Mouse (Mus musculus) mesoderm, embryonic 11.5 days (tissue): ENCODE results near the gene Hexim1.

ENCODE experiments used
- DNase-seq: peaks from one replicate; pipeline ENCODE4 v3.0.0-alpha.2; 2012; ENCODE audit warnings: low read depth, low spot score

Gene Hexim1

DNA sequence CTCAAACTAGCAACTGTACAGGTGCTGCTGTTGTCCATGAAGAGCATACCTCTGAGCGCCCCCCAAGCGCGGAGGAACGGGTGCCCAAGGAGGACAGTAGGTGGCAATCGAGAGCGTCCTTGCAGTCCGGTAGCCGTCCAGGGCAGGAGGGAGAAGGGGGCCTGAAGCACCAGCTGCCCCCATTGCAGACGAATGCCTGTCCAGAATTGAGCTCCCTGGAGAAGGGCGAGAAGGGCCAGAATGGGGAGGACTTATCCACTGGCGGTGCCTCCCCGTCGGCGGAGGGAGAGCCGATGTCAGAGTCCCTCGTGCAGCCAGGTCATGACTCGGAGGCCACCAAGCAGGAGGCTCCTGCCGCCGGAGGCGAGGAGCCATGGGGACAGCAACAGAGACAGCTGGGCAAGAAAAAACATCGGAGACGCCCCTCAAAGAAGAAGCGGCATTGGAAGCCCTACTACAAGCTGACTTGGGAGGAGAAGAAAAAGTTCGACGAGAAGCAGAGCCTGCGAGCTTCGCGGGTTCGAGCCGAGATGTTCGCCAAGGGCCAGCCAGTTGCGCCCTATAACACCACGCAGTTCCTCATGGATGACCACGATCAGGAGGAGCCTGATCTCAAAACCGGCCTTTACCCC lies 1.0 kb downstream of the Hexim1 start:
- DNase-seq: peak; percentile 69

DNA sequence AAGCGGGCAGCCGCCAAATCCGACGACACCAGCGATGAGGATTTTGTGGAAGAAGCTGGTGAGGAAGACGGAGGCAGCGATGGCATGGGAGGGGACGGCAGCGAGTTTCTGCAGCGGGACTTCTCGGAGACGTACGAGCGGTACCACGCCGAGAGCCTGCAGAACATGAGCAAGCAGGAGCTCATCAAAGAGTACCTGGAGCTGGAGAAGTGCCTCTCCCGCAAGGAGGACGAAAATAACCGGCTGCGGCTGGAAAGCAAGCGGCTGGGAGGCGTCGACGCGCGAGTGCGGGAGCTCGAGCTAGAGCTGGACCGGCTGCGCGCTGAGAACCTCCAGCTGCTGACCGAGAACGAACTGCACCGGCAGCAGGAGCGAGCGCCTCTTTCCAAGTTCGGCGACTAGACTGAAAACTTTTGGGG lies 1.6 kb downstream of the Hexim1 start:
- DNase-seq: peak; percentile 54

GRCm38 (mm10) chr11:103118866-103119265 lies 2.8 kb downstream of the Hexim1 start:
- no peak for DNase-seq

GRCm38 (mm10) chr11:103119609-103120008 lies 3.6 kb downstream of the Hexim1 start:
- no peak for DNase-seq

GRCm38 (mm10) chr11:103120315-103120714 lies 4.3 kb downstream of the Hexim1 start:
- DNase-seq: no peak

DNA sequence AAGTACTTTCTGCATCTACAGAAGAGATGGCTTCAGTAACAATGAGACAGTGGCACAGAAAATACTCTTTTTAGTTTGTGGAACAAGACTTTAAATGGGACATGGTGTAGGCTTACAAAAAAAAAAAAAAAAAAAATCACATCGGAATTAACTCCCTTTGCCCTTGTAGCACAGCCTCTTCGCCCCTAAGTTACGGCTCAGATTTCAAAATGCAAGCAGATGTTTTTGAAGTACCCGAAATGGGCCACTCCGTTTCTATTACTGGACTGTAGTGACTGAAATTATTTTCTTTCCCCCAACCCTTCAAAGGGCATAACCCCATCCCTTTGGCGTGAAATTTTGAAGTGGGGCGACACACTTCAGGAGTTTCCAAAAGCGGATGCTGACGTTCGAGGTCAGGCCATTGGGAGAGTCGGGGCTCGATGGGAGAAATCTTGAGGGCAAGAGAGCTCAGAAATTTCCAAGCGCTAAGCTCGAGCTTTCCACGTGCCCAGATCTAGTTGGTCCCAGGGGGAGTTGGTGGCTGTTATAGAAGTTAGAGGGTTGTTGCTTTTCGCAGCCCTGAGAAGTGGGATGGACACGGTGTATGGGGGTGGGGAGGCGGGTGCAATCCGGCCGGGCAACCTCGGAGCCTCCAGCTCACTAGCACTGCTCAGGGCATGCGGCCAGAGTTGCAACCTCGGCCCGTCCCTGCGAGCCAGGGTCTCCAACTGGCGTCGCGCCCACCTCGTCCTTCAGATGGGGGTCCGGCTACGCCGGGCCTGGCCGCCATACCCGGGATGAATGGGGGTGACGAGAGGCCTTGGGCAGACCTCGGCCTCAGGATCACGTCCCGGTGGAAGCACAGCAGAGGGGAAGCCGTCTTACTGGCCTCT lies 15.9 kb downstream of the Hexim1 start, which contains the start of gene Hexim2:
Gene Hexim2, plus strand, starts transcription at position 729 of the 875 bp plus-strand sequence.
- peak; percentile 47 for DNase-seq

GRCm38 (mm10) chr11:103132576-103133455 lies 16.8 kb downstream of the Hexim1 start:
- peak; percentile 100 for DNase-seq

DNA sequence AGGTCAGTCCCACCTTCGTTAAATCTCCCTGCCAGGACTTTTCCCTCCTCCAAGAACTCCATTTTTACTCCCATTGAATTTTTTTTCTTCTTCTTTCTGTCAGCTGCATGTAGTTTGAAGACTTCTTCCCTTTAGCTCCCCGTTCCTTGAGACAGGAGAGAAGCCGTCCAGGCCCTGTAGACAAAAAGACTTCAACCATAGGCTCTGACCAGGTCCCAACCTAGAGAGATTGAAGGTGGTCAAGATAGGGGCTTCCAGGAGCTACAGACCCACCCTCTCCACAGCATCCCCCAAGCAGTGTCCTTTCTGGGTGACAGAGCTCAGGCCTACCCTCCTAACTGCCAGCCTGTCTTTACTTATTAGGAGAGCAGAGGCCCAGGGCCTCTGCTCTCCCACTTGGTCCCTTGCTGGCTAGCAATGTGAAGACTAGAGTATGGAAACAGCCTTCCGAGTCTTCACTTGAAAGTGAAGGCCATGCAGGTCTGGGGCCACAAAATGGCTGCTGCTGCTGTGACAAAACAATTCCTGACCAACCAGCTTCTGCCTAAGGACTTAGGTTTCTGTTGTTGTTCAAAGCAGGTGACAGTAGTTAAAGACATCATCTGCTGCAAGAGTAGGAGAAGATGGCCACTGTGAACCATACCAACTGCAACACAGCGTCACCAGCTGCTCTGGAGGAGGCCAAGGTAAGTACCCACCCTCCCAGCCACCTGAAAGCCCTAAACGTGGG lies 17.6 kb downstream of the Hexim1 start:
- DNase-seq: no peak

DNA sequence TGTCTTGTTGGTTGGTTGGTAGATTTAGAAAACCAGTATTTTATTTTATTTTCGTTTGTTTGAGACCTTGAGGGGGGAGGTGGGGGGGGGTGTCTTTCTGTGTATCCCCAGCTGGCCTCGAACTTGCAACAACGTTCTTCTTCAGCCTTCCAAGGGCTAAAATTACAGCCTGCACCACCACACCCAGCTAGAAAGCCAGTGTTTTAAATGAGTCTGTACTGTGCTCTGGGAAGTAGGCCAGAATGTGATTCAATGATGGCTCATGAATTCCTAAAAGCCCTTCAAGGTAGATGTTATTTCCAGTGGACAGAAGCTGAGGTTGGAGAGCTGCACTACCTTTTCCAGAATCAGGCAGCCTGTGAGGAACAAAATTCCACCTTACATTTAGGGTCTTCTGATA lies 18.2 kb downstream of the Hexim1 start:
- DNase-seq: no peak

DNA sequence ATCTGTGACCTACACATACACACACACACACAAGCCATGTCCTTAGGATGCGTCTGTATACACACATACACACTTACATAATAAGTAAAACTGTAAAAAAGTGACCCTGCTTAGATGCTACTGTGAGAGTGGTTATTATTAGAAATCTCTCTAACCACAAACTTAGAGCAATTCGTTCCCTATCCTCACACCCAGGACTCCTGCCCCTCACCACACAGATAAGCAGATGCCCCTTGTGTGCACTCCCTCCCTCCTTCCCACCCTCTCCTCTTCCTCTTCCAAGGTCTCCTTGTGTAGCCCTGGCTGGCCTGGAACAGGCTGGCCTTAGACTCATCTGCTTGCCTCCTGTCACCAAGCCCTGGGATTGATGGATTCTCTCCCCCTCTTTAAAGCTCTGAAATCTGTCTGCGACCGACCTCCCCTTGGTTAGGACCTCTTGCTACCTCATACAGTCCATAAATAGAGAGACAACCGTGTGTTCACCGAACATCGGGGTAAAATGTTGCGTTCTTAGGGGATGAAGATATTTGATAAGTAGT lies 20.1 kb downstream of the Hexim1 start:
- no peak for DNase-seq

- DNase-seq: no peak
Measured at GRCm38 (mm10) chr11:103139951-103140762, 24.1 kb downstream of the Hexim1 start.

- no peak for DNase-seq
Measured at GRCm38 (mm10) chr11:103140763-103141100, 24.7 kb downstream of the Hexim1 start.

GRCm38 (mm10) chr11:103141101-103141943 lies 25.3 kb downstream of the Hexim1 start:
- no peak for DNase-seq

DNA sequence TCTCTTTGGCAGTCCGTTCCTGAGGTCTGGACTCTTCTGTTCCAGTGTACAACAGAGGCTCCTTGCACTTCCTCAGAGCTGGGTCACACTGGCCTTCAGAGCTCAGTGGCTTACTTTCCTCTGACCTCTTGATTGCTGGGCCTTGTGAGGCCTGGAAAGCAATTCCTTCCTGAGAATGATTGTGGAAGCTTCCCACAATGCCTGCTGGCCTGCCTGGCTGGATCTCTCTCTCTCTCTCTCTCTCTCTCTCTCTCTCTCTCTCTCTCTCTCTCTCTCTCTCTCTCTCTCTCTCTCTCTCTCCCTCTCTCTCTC lies 25.9 kb downstream of the Hexim1 start:
- DNase-seq: no peak

GRCm38 (mm10) chr11:103142441-103143182 lies 26.6 kb downstream of the Hexim1 start:
- peak; percentile 56 for DNase-seq

GRCm38 (mm10) chr11:103144309-103145285 lies 28.6 kb downstream of the Hexim1 start:
- DNase-seq: no peak

GRCm38 (mm10) chr11:103146386-103146785 lies 30.4 kb downstream of the Hexim1 start:
- no peak for DNase-seq

DNA sequence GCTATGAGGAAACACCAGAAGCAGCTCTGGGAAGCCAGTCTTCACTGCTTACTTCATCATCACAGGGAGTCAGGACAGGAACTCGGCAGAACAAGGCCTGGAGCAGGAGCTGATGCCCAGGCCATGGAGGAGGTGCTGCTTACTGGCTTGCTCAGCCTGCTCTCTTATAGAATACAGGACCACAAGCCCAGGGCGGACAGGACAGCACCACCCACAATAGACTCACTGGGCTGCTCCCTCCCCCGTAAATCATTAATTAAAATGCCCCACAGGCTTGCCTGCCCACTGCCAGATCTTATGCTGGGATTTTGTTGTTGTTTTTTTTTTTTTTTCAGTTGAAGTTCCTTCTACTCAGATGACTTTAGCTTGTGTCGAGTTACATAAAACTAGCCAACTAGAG lies 31.7 kb downstream of the Hexim1 start:
- DNase-seq: no peak
